Mouse (Mus musculus) frontal cortex, adult 2 months (tissue): ENCODE data around the gene Gm49358. TPM values are rescaled to one million over a fixed set of nuclear protein-coding genes. Genes with fewer than 3 reads are reported as not detected.

ENCODE experiments used
- DNase-seq, 2 experiments: peaks; one replicate each; pipeline ENCODE4 v3.0.0; 2022; ENCODE audit warnings: low spot score in 1 of 2; ENCODE audit errors: extremely low spot score in 1 of 2
- polyA plus RNA-seq: library from polyadenylated mRNA; depleted of rRNA; stranded (reverse); fragments of >200 nt; gene quantifications from 2 replicates; pipeline ENCODE4 v1.2.3, GENCODE M21; 2012

The Gm49358 gene
- polyA plus RNA-seq, 1 experiment, result not detected

GRCm38 (mm10) chr10:86777614-86778319, 14.0 kb downstream of the Gm49358 start:
- DNase-seq, result no peak

DNA sequence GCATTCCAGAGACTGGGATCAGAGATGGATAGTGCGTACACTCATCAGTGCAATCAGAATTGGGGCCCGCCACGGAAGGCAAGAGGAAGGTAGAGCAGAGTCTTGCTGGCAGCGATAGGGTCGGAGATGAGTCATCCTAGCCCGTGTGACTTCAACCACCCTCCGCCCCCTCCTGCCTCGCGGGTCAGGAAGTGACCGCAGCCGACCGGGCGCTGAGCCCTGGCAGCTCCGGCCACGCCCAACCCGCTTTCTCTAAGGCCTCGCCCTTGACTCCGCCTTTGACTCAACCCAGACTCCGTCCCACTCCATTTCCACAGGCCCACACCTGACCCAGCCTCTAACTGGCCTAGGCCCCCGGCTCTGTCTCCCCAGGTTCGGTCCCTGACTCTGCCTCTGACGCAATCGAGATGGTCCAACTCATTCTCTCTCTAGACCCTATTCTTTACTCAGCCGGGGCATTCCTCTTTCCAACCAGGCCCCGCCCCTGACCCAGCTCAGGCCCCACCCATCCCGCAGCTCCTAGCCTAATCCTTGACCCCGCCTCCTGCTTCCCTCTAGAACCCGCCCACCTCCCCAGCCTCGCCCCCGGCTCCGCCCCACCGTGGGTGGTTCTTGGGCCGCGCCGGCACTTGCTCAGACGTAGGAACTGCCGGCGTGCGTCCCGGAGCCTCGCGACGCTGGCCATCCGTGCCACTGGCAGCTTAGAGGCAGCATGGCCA, 14.8 kb downstream of the Gm49358 start, which contains the start of gene Nt5dc3:
Gene Nt5dc3, plus strand, starts transcription at position 608 of the 719 bp plus-strand sequence.
- peak; percentile 81 to 94 for DNase-seq

GRCm38 (mm10) chr10:86779117-86779755, 15.5 kb downstream of the Gm49358 start:
- peak in 1 of 2 experiments; percentile 31 for DNase-seq

DNA sequence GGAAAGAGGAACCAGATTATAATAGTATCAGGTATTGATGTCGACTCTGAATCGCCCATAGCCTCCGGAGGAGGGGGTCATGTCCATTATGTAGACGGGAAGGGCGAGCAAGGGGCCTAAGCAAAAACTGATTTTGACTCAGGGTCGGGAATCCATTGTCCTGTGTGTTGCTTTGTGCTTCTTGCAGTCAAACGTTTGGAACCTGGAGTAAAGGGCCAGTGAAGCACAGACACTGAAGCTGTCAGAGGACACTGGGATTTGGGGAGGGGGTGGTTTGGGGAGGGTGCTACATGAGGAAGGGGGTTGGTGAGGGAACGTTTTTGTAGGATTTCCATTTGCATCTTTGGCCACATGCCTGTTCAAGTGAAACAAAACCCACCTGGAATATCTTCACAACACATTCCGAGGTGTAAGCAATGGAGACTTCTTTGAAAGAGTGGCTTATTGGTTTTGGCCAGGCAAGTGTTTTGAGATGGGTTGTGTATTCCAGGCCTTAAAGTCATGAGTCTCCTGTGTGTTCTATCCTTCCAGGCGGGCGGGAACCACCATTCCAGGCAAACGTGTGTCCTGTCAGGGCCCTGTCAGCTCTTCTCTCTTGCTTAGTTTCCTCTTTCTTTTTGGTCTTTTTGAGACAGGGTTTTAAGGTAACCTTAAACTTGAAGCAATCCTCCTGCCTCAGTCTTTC, 16.2 kb downstream of the Gm49358 start:
- no peak for DNase-seq

DNA sequence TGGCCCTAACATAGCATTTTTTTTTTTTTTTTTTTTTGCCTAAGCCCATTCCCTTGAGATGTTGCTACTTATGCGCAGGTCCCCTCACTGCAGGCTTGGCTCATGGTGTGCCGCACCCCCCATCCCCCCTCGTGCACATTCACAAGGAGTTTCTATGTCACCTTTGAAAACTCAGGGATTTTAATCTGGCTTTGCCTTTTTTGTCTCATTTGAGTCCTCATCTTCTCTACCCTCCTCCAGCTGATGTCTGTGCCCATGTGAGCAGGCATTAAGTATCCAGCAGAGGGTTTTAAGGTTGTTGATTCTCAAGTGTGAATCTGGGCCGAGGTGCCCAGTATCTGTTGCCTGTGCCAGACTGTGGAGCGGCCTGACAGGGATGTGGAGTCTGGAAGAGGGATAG, 17.9 kb downstream of the Gm49358 start:
- no peak for DNase-seq

DNA sequence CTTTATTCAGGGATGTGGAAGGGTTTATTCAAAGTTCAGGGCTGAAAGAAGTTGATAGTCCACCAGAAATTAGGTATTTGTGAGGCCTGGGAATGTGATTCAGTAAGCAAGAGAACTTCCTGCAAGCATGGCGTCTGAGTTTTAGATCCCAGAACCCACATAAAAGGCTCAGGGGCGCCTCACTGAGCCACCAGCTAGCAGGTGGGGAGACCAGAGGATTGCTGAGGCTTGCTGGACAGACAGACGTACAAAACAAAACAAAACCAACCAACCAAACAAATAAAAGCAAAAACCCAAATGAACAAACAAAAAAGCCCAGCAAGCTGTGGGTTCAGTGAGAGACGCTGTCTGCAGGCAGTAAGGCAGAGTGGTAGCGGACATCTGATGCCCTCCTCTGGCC, 18.9 kb downstream of the Gm49358 start:
- DNase-seq, result no peak

GRCm38 (mm10) chr10:86783561-86783960, 19.8 kb downstream of the Gm49358 start:
- DNase-seq, result no peak

GRCm38 (mm10) chr10:86784126-86784675, 20.4 kb downstream of the Gm49358 start:
- DNase-seq, result no peak

DNA sequence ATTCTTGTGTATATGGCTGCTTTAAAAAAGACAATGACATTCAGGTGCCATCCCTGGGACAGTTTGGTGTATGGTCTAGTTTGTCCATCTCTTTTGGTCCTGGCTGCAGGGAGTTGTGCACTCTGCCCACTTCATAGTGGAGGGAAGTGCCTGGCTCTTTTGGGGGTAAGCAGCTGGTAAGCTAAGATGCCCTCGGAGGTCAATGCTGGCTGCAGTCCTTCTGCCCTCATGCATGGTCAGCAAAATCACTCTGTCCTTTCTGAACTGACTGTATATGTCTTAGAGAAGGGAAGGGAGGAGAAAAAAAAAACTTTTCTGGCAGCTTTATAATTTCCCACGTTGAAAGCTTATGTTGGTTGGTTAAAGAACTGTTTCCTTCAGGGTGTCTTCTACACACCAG, 21.6 kb downstream of the Gm49358 start:
- DNase-seq, result no peak

DNA sequence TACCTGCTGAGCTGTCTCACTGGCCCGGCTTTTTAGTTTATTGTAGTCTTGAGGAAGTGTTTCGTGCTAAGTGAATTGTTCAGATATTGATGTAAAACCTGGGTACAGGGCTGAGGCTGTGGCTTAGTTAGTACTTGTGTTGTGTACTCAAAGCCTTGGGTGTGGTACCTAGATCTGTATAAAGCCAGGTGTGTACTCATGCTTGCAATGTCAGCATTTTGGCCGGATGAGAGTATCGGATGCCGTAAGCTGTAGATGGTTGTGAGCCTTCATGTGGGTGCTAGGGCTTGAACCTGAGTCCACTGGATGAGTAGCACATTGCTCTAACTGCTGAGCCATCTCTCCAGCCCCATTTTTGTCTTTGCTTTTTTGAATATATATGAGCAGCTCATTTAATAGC, 22.3 kb downstream of the Gm49358 start:
- DNase-seq, result no peak

DNA sequence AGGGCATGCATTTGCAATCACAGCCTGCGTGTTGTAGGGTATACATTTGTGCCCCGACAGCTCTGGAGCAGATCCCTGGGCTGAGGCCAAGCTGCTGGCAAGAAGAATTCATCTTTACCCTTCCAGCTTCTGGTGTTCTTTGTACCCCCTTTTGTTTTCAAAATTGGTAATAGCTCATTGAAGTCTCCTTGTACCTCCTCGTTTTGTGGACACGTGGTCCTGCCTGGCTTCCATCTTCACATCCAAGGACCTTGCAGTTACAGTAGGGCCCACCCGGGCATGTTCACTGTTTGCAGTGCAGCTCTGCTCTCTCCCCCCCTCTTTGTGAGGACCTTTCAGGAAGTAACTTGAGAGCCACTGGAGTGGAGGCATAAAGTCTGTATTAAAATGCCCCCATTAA, 24.4 kb downstream of the Gm49358 start:
- DNase-seq, result no peak

GRCm38 (mm10) chr10:86789146-86789672, 25.4 kb downstream of the Gm49358 start:
- DNase-seq, result peak in 1 of 2 experiments; percentile 37

- no peak for DNase-seq
Observed at GRCm38 (mm10) chr10:86791507-86792184, 27.9 kb downstream of the Gm49358 start.

DNA sequence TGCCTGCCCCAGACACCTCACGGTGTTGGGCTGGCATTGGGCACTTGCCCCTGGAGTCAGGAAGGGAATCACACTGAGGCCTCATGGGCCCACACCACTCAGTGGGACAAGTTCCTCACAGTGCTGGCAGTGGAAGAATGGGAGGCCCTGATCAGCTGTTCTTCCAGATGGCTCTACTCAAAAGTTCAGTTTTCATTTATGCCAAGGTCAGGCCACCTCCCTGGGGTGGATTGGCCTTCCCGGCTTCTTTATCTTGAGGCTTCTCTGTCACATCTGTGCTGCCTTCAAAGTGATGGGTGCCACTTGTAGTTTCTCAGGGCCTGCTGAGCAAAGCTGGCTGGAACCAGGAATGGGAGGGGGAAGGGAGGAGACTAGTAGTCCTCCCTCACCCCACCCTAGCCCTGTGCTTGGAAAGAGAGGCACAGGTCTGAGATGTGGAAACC, 29.8 kb downstream of the Gm49358 start:
- DNase-seq, result no peak

DNA sequence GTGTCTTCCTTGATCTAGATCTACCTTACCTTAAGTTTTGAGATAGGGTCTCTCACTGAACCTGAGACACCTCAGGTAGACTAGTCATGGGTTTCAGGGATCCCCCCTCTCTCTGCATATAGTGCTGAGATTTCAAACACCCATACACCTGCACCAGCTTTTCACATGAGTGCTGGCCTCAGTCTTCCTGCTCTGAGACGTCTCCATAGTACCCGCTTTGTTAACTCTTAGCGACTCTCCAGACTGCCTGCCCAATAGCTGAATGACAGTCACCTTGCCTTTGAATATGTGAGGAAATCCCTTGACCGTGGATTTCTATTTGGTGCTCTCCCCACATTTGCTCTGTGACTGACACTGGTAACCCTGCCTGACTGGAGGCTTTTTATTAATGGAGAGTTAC, 30.4 kb downstream of the Gm49358 start:
- no peak for DNase-seq

GRCm38 (mm10) chr10:86794794-86795535, 31.2 kb downstream of the Gm49358 start:
- DNase-seq, result peak in 1 of 2 experiments; percentile 48

DNA sequence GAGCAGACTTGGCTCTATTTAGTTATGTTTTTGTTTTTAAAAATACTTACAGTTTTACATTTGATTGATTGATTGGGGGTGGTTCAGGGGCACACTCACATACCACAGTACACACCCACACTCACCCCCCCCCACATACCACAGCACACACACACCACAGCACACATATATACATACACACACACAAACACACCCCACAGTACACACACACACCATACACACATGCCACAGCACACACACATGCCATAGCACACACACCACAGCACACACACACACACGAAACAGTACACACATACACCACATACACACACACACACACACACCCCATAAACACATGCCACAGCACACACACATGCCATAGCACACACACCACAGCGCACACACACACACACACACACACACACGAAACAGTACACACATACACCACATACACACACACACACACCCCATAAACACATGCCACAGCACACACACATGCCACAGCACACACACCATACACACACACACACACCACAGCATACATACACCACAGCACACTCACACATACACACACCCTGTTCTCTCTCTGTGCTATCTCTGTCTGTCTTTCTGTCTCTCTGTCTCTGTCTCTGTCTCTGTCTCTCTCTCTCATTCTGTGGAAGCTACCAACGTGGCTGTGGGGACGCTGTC, 32.4 kb downstream of the Gm49358 start:
- DNase-seq, result no peak

DNA sequence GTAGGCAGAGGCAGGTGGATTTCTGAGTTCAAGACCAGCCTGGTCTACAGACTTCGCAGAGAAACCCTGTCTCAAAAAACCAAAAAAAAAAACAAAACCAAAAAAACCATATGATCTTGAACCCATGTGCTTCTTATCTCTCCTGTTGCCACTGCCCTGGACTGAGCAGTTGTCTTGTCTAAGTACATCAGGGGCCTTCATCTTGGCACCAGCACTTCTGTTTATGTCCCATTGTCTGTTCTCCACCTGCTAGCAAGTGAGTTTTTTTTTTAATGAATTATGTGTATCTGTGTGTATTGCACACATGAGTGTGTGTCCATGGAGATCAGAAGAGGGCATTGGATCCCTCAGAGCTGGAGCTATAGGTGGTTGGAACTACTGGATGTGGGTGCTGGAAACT, 43.6 kb downstream of the Gm49358 start:
- DNase-seq, result no peak
